Mouse (Mus musculus) 3134 (cell line): Measurements from ENCODE around the gene Cnnm4.

Source experiments
- DNase-seq: peaks from one replicate; pipeline ENCODE4 v3.0.0-alpha.2; 2011; ENCODE audit warnings: low spot score; ENCODE audit not compliant: insufficient read length; ENCODE audit errors: extremely low read depth

Cnnm4 gene

DNA sequence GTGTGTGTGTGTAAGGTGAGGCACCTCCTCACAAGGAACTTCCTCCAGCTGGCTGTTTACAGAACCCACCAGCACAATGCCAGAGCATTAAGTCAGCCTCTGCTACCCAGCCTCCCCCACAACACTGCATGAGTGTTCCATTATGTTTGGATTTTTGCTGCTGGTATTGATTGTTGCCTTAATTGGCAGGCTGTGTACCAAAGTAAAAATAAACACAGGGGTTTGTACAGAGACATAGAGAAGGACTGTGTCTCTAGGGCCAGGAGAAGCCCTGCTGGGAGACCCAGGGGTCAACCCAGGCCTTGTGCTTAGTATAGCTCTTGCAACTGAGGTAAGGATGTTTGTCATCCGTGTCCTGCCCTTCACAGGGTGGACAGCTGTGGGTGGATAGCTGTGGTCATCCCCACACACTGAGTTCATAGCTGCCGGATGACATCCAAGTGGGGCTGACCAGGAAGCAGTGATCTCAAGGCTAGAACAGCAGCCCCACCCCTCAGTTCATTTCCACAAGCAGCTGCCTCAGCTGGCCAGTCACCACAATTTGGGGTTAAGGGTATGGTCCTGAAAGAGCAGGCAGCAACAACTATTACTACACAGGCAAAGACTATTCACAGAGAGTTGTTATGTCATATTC lies 1.5 kb upstream of the Cnnm4 start:
- DNase-seq, result peak; percentile 53

DNA sequence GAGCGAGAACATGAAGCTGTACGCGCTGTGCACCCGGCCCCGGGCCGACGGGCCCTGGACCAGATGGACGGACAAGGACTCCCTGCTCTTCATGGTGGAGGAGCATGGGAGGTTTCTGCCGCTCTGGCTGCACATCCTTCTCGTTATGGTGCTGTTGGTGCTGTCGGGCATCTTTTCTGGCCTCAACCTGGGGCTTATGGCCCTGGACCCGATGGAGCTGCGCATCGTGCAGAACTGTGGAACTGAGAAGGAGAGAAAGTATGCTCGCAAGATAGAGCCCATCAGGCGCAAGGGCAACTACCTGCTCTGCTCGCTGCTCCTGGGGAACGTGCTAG lies 653 bp downstream of the Cnnm4 start:
- no peak for DNase-seq

- no peak for DNase-seq
Observed at GRCm38 (mm10) chr1:36473211-36473780, 1.9 kb downstream of the Cnnm4 start.

DNA sequence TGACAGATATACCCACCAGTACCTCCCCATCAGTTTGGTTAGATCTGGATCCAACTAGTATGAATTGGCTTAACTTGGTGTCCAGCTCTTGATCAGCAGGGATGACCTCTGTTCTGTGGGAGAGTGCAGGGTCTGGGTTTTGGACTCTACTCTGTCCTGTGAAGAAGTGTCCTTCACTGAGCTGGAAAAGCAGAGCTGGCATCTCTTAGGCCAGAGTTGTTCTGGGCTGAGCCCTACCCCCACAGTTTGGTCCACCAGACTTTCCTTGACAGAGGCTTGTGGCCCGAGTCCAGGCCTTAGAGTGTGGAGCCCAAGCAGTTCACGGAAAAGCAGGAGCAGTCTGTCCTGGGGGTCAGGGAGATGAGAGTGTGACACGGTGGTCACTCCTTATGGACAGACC lies 3.2 kb downstream of the Cnnm4 start:
- no peak for DNase-seq

DNA sequence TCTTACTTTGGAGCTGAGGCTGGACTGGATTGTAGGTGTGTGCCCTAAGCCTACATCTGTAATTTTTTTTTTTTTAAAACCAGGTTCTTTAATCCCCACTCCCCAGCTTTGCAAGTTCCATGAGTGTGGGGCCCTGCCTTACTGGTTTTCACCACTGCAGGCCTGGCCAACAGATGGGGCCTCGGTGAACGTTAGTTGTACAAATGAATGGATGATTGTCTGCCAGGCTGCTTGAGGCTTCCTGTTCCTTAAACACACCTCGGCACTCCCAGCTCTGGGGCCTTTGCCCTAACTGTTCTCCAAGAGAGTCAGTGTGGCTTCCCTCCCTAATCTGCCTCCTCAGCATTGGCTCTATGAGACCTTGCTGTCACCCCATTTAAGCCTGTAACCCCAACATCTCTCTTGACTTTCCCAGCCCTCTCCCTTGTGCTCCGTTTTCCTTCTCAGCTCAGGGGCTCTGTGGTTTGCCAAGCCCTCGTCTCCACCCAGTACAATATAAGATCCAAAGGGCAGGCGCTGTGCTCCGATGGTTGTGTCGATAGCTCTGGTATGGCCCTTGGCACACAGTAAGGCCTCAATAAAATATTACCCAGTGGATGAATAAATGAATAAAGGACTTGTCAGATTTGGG lies 4.2 kb downstream of the Cnnm4 start:
- peak; percentile 43 for DNase-seq

GRCm38 (mm10) chr1:36476426-36476825 lies 5.0 kb downstream of the Cnnm4 start:
- DNase-seq, result no peak

DNA sequence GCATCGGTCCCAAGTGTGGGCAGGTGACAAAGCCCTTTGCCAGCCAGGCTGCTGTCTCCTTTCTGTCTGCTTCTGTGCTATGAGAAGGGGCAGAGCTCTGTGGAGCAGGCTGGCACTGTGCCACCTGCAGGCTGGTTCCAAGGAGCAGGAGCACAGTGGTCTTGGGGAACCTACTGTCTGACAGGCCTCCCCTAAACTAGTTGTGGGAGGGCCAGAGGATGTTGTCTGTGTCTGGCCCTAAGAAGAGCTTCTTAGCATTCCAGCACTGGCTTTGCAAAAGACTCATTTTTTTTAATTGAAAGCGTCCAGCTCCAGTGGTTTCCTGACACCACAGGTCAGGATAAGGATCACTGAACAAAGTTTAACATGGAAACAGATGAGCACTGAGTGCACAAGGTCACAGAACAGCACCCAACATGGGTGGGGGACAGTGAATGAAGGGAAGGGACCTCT lies 6.9 kb downstream of the Cnnm4 start:
- no peak for DNase-seq

- no peak for DNase-seq
Observed at GRCm38 (mm10) chr1:36479903-36480899, 8.8 kb downstream of the Cnnm4 start.

DNA sequence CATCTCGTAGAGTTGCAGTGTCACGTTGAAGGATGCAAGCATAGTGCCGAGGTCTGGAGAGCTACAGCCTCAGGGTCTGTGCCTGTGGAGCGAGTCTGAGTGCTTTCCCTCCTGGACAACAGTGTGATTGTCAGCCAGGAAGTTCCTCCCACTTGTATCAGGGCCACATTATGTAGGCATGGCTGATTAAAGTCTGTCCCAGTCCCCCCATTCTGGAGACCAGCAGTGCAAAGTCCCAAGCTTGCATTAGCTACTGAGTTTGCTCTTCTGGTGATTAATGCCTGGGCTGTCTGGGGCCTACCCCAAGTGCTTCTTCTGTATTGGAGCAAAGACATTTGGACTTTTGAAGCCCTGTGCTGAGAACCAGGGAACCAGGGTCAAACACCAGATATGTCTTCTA lies 12.4 kb downstream of the Cnnm4 start:
- DNase-seq, result no peak

GRCm38 (mm10) chr1:36485080-36485479 lies 13.7 kb downstream of the Cnnm4 start:
- DNase-seq, result no peak

- no peak for DNase-seq
Observed at GRCm38 (mm10) chr1:36487111-36487510, 15.7 kb downstream of the Cnnm4 start.

DNA sequence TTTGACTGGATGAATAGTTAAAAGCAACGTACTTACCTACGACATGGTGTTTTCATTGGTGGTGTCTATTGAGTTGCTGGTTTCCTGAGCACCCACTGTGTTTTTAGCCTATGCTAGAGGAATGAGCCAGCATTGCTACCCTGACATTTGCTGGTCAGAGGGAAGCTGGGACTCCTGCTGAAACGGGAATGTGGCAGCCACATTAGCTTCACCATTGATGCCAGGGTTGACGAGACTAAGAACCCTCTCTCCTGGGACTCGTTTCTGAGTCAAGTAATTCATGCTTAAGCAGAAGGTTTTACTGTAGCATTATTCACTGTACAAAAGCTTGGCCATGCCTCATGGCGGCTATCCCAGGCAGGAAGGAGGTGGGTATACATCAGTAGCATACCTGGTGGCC lies 18.2 kb downstream of the Cnnm4 start:
- DNase-seq, result no peak

- peak; percentile 75 for DNase-seq
Observed at GRCm38 (mm10) chr1:36492416-36493139, 21.2 kb downstream of the Cnnm4 start.

- no peak for DNase-seq
Observed at GRCm38 (mm10) chr1:36493299-36493698, 21.9 kb downstream of the Cnnm4 start.

DNA sequence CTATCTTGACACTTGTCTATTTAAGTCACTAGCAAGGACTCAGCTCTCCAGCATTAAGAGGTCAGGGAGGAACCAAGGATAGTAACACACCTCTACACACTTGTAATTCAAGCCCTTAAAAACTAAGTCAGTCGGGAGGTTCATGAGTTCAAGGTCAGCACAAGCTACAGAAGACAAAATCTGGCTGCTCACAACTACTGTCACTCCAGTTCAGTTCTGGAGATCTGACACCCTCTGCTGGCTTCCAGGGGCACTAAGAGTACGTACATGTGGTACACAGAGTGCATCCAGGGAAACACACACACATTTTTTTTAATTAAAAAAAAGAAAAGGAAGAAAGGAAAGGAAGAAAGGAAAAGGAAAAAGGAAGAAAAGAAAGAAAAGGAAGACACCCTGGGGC lies 25.3 kb downstream of the Cnnm4 start:
- no peak for DNase-seq

DNA sequence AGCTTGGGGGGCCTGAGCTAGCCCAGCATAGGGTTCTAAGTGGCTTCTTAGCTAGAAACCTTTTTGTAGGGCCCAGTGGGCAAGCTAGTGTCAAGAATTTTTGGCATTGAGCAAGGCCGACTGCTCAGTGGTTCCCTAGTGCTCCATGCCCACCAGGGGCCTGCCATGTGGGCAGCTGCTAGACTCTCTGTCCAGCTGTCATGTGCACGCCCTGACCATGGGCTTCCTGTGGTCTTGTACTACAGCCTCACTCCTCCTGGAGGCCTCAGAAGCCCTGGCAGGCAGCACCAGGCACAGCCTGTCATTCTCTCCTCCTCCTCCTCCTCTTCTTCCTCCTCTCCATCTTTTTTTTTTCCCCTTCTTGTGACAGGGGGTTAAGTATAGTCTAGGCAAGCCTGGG lies 25.9 kb downstream of the Cnnm4 start:
- no peak for DNase-seq

- DNase-seq, result no peak
Observed at GRCm38 (mm10) chr1:36501261-36501660, 29.8 kb downstream of the Cnnm4 start.

- DNase-seq, result no peak
Observed at GRCm38 (mm10) chr1:36508238-36508637, 36.8 kb downstream of the Cnnm4 start.

DNA sequence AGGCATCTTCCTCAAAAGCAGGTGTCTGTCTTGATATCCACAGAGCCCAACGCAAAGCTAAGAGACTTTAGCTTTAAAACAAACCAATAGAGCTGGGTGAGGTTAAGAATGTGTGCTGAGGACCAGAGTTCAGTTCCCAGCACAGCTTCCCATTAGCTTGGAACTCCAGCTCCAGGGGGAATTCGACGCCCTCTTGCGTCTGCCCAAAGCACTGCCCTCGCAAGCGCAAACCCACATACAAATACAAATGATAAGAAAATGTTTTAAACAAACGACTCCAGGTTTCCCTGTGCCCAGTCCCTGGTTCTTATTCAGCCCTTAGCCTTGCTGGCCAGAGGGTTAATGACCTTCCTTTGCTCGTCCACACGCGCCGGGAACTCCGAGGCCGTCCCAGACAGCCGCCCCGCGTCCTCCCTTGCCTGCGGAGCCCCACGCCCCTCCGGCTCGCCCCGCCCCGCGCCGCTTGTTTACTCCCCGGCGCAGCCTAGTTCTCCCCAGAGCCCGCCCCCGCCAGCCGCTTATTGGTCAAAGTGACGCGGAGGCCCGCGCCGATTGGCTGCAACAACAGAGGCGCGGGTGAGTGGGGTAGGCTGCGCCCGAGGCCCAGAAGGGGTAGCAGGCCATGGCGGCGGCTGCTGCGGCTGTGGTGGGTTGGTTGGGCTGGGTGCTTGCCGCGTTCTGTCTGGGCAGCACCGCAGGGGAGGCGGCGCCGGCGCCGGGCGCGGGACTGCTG lies 40.0 kb downstream of the Cnnm4 start, which contains the start of gene Cnnm3:
Gene Cnnm3 (plus strand): TSS at position 579 of the 733 bp plus-strand sequence.
- peak; percentile 98 for DNase-seq
